Mouse (Mus musculus): ENCODE data around the gene Errfi1.

Gene Errfi1

GRCm38 (mm10) chr4:150853680-150854461 lies at the start of gene Errfi1:
Errfi1 (plus strand) TSS chr4:150853919.
- DNase-seq (ENCODE audit: low read depth), result peak; percentile 26

GRCm38 (mm10) chr4:150804204-150804603 lies 49.5 kb upstream of the Errfi1 start:
- no peak for DNase-seq (ENCODE audit: low read depth)

- peak; percentile 30 for DNase-seq (ENCODE audit: low read depth)
Observed at GRCm38 (mm10) chr4:150807727-150808470, 45.8 kb upstream of the Errfi1 start.

- peak; percentile 89 for DNase-seq (ENCODE audit: low read depth)
Observed at GRCm38 (mm10) chr4:150808471-150808847, 45.3 kb upstream of the Errfi1 start.

- no peak for DNase-seq (ENCODE audit: low read depth)
Observed at GRCm38 (mm10) chr4:150809323-150809722, 44.4 kb upstream of the Errfi1 start.

- DNase-seq (ENCODE audit: low read depth), result no peak
Observed at GRCm38 (mm10) chr4:150815144-150815543, 38.6 kb upstream of the Errfi1 start.

GRCm38 (mm10) chr4:150816414-150816951 lies 37.2 kb upstream of the Errfi1 start:
- DNase-seq (ENCODE audit: low read depth), result no peak

GRCm38 (mm10) chr4:150819126-150819910 lies 34.4 kb upstream of the Errfi1 start:
- DNase-seq (ENCODE audit: low read depth), result no peak

GRCm38 (mm10) chr4:150821381-150821780 lies 32.3 kb upstream of the Errfi1 start:
- DNase-seq (ENCODE audit: low read depth), result no peak

- no peak for DNase-seq (ENCODE audit: low read depth)
Observed at GRCm38 (mm10) chr4:150822624-150823023, 31.1 kb upstream of the Errfi1 start.

GRCm38 (mm10) chr4:150823614-150824480 lies 29.9 kb upstream of the Errfi1 start:
- no peak for DNase-seq (ENCODE audit: low read depth)

- no peak for DNase-seq (ENCODE audit: low read depth)
Observed at GRCm38 (mm10) chr4:150824877-150825276, 28.8 kb upstream of the Errfi1 start.

- no peak for DNase-seq (ENCODE audit: low read depth)
Observed at GRCm38 (mm10) chr4:150825531-150825930, 28.2 kb upstream of the Errfi1 start.

- DNase-seq (ENCODE audit: low read depth), result no peak
Observed at GRCm38 (mm10) chr4:150831321-150831720, 22.4 kb upstream of the Errfi1 start.

GRCm38 (mm10) chr4:150831941-150832340 lies 21.8 kb upstream of the Errfi1 start:
- no peak for DNase-seq (ENCODE audit: low read depth)

- no peak for DNase-seq (ENCODE audit: low read depth)
Observed at GRCm38 (mm10) chr4:150835163-150835562, 18.6 kb upstream of the Errfi1 start.

GRCm38 (mm10) chr4:150836258-150836657 lies 17.5 kb upstream of the Errfi1 start:
- DNase-seq (ENCODE audit: low read depth), result no peak

- DNase-seq (ENCODE audit: low read depth), result no peak
Observed at GRCm38 (mm10) chr4:150836961-150837360, 16.8 kb upstream of the Errfi1 start.

- DNase-seq (ENCODE audit: low read depth), result no peak
Observed at GRCm38 (mm10) chr4:150837458-150837857, 16.3 kb upstream of the Errfi1 start.

GRCm38 (mm10) chr4:150842045-150842444 lies 11.7 kb upstream of the Errfi1 start:
- no peak for DNase-seq (ENCODE audit: low read depth)

GRCm38 (mm10) chr4:150843181-150843580 lies 10.5 kb upstream of the Errfi1 start:
- DNase-seq (ENCODE audit: low read depth), result no peak

All from induced T-regulatory cell, adult 2 months (primary cell).